Mouse (Mus musculus) bone marrow macrophage, adult 2 months (primary cell): ENCODE measurements around the gene Disp3.

Experiments
- CTCF ChIP-seq: IDR thresholded peaks from 2 replicates; pipeline ENCODE4 v1.5.1; 2012; ENCODE audit warnings: low read depth, mild to moderate bottlenecking, low read length, moderate library complexity
- POLR2A ChIP-seq: IDR thresholded peaks from 2 replicates; pipeline ENCODE4 v1.6.1; 2012; ENCODE audit warnings: mild to moderate bottlenecking, low read depth, low read length, borderline replicate concordance

- TF ChIP-seq POLR2A (no peak), CTCF (no peak)
Measured at GRCm38 (mm10) chr4:148322152-148322551, 34.4 kb upstream of the Disp3 start.
